Mouse (Mus musculus): ENCODE data around the gene Akr7a5. TPM values are rescaled to one million over a fixed set of nuclear protein-coding genes. Genes with fewer than 3 reads are reported as not detected.

Akr7a5 gene
- polyA plus RNA-seq, 1 experiment from 2014 or later: 58.6 TPM

GRCm38 (mm10) chr4:139305521-139305920 is 5.0 kb upstream of the Akr7a5 start:
- no peak overlapping the region for H3K9ac ChIP-seq
- peaks cover 14% of the 10 kb centered on the region for H3K4me1 ChIP-seq (replicated peaks)
- ATAC-seq (ENCODE audit: low read depth): no peak
- H3K27me3 ChIP-seq: no peaks in the 10 kb centered on the region
- no peaks in the 10 kb centered on the region for H3K9me3 ChIP-seq
- no peak overlapping the region for H3K27ac ChIP-seq (replicated peaks)
- H3K36me3 ChIP-seq: peaks cover 44% of the 10 kb centered on the region
- no peak overlapping the region for H3K4me3 ChIP-seq
- no peak overlapping the region for H3K4me2 ChIP-seq
- WGBS: 97% methylated on average over 3 of the region's 3 CpGs

GRCm38 (mm10) chr4:139307916-139308315 is 2.6 kb upstream of the Akr7a5 start:
- WGBS: 84% methylated on average over 5 of the region's 5 CpGs
- H3K9ac ChIP-seq: no peak overlapping the region
- H3K4me3 ChIP-seq: no peak overlapping the region
- no peaks in the 10 kb centered on the region for H3K9me3 ChIP-seq
- H3K36me3 ChIP-seq: peaks cover 27% of the 10 kb centered on the region
- H3K4me2 ChIP-seq: no peak overlapping the region
- H3K4me1 ChIP-seq (replicated peaks): peaks cover 26% of the 10 kb centered on the region
- no peak for ATAC-seq (ENCODE audit: low read depth)
- no peak overlapping the region for H3K27ac ChIP-seq (replicated peaks)
- H3K27me3 ChIP-seq: 0 out of 2 replicates have a peak, but pooled peaks cover 5% of the 10 kb centered on the region

GRCm38 (mm10) chr4:139309651-139310050 is 893 bp upstream of the Akr7a5 start:
- Histone ChIP-seq H3K4me2 (peak overlapping the region; percentile 92), H3K9me3 (no peaks in the 10 kb centered on the region), H3K4me3 (peak overlapping the region; percentile 82), H3K9ac (peak overlapping the region; percentile 88), H3K27me3 (0 out of 2 replicates have a peak, but pooled peaks cover 5% of the 10 kb centered on the region), H3K36me3 (peaks cover 28% of the 10 kb centered on the region), H3K4me1 (replicated peaks) (peaks cover 26% of the 10 kb centered on the region), H3K27ac (replicated peaks) (no peak overlapping the region)
- ATAC-seq (ENCODE audit: low read depth): no peak
- WGBS: 18% methylated on average over 6 of the region's 6 CpGs

- H3K4me3 ChIP-seq: peak overlapping the region; percentile 82
- peak overlapping the region; percentile 76 for H3K27ac ChIP-seq (replicated peaks)
- H3K36me3 ChIP-seq: peaks cover 30% of the 10 kb centered on the region
- peaks cover 26% of the 10 kb centered on the region for H3K4me1 ChIP-seq (replicated peaks)
- under 1% methylated on average over 52 of the region's 53 CpGs for WGBS
- H3K9ac ChIP-seq: peak overlapping the region; percentile 88
- peak; percentile 10; the same call in 1 of the 2 replicates for ATAC-seq (ENCODE audit: low read depth)
- 0 out of 2 replicates have a peak, but pooled peaks cover 5% of the 10 kb centered on the region for H3K27me3 ChIP-seq
- peak overlapping the region; percentile 92 for H3K4me2 ChIP-seq
- H3K9me3 ChIP-seq: no peaks in the 10 kb centered on the region
These were observed 556 bp downstream of the Akr7a5 start for GRCm38 (mm10) chr4:139310899-139311701.

GRCm38 (mm10) chr4:139311707-139312106 is 1.2 kb downstream of the Akr7a5 start:
- 0 out of 2 replicates have a peak, but pooled peaks cover 5% of the 10 kb centered on the region for H3K27me3 ChIP-seq
- H3K27ac ChIP-seq (replicated peaks): no peak overlapping the region
- 18% methylated on average over 14 of the region's 14 CpGs for WGBS
- peak overlapping the region; percentile 92 for H3K4me2 ChIP-seq
- peaks cover 27% of the 10 kb centered on the region for H3K36me3 ChIP-seq
- H3K9ac ChIP-seq: peak overlapping the region; percentile 88
- H3K4me3 ChIP-seq: peak overlapping the region; percentile 82
- H3K4me1 ChIP-seq (replicated peaks): peaks cover 26% of the 10 kb centered on the region
- H3K9me3 ChIP-seq: no peaks in the 10 kb centered on the region
- ATAC-seq (ENCODE audit: low read depth): no peak

- Histone ChIP-seq H3K4me1 (replicated peaks) (peaks cover 26% of the 10 kb centered on the region), H3K9ac (no peak overlapping the region), H3K36me3 (peaks cover 29% of the 10 kb centered on the region), H3K4me3 (no peak overlapping the region), H3K9me3 (no peaks in the 10 kb centered on the region), H3K4me2 (no peak overlapping the region), H3K27me3 (0 out of 2 replicates have a peak, but pooled peaks cover 5% of the 10 kb centered on the region), H3K27ac (replicated peaks) (no peak overlapping the region)
- no peak for ATAC-seq (ENCODE audit: low read depth)
- WGBS: 63% methylated on average over 4 of the region's 4 CpGs
These were observed 2.1 kb downstream of the Akr7a5 start for GRCm38 (mm10) chr4:139312632-139313031.

GRCm38 (mm10) chr4:139318449-139318848 is 7.9 kb downstream of the Akr7a5 start:
- Histone ChIP-seq H3K36me3 (peaks cover 50% of the 10 kb centered on the region), H3K4me3 (no peak overlapping the region), H3K4me2 (no peak overlapping the region), H3K27me3 (no peaks in the 10 kb centered on the region), H3K9me3 (no peaks in the 10 kb centered on the region), H3K27ac (replicated peaks) (no peak overlapping the region), H3K9ac (no peak overlapping the region), H3K4me1 (replicated peaks) (no peaks in the 10 kb centered on the region)
- 94% methylated on average over 11 of the region's 11 CpGs for WGBS
- no peak for ATAC-seq (ENCODE audit: low read depth)

- no peak overlapping the region for H3K4me2 ChIP-seq
- no peak for ATAC-seq (ENCODE audit: low read depth)
- no peaks in the 10 kb centered on the region for H3K27me3 ChIP-seq
- H3K36me3 ChIP-seq: peaks cover 44% of the 10 kb centered on the region
- H3K9ac ChIP-seq: no peak overlapping the region
- no peaks in the 10 kb centered on the region for H3K4me1 ChIP-seq (replicated peaks)
- 90% methylated on average over 4 of the region's 4 CpGs for WGBS
- no peak overlapping the region for H3K4me3 ChIP-seq
- no peaks in the 10 kb centered on the region for H3K9me3 ChIP-seq
- H3K27ac ChIP-seq (replicated peaks): no peak overlapping the region
These were observed 9.2 kb downstream of the Akr7a5 start for GRCm38 (mm10) chr4:139319740-139320139.

- Histone ChIP-seq H3K4me2 (peak overlapping the region; percentile 32), H3K9ac (no peak overlapping the region), H3K9me3 (no peaks in the 10 kb centered on the region), H3K4me3 (no peak overlapping the region), H3K4me1 (replicated peaks) (no peaks in the 10 kb centered on the region), H3K27ac (replicated peaks) (no peak overlapping the region), H3K36me3 (no peaks in the 10 kb centered on the region), H3K27me3 (no peaks in the 10 kb centered on the region; the same call in 1 of the 2 replicates)
- ATAC-seq (ENCODE audit: low read depth): no peak
- 7% methylated on average over 10 of the region's 10 CpGs for WGBS
These were observed 20.1 kb downstream of the Akr7a5 start for GRCm38 (mm10) chr4:139330605-139331004.

GRCm38 (mm10) chr4:139334631-139335295 is 24.2 kb downstream of the Akr7a5 start:
- Histone ChIP-seq H3K27ac (replicated peaks) (no peak overlapping the region), H3K4me1 (replicated peaks) (no peaks in the 10 kb centered on the region), H3K4me2 (no peak overlapping the region), H3K4me3 (no peak overlapping the region), H3K9ac (no peak overlapping the region), H3K27me3 (peaks cover 23% of the 10 kb centered on the region), H3K36me3 (no peaks in the 10 kb centered on the region), H3K9me3 (no peaks in the 10 kb centered on the region)
- ATAC-seq (ENCODE audit: low read depth): no peak
- 79% methylated on average over 6 of the region's 9 CpGs for WGBS

GRCm38 (mm10) chr4:139335507-139335906 is 25.0 kb downstream of the Akr7a5 start:
- no peaks in the 10 kb centered on the region for H3K4me1 ChIP-seq (replicated peaks)
- H3K4me3 ChIP-seq: no peak overlapping the region
- peaks cover 23% of the 10 kb centered on the region for H3K27me3 ChIP-seq
- H3K4me2 ChIP-seq: no peak overlapping the region
- H3K27ac ChIP-seq (replicated peaks): no peak overlapping the region
- H3K9me3 ChIP-seq: no peaks in the 10 kb centered on the region
- H3K9ac ChIP-seq: no peak overlapping the region
- ATAC-seq (ENCODE audit: low read depth): no peak
- no peaks in the 10 kb centered on the region for H3K36me3 ChIP-seq
- WGBS: 72% methylated on average over 7 of the region's 7 CpGs

GRCm38 (mm10) chr4:139336822-139337483 is 26.4 kb downstream of the Akr7a5 start:
- Histone ChIP-seq H3K4me2 (peak overlapping the region; percentile 38; the same call in 1 of the 2 replicates), H3K4me3 (no peak overlapping the region), H3K9ac (no peak overlapping the region), H3K4me1 (replicated peaks) (no peaks in the 10 kb centered on the region), H3K9me3 (no peaks in the 10 kb centered on the region), H3K27me3 (peaks cover 23% of the 10 kb centered on the region), H3K27ac (replicated peaks) (no peak overlapping the region), H3K36me3 (no peaks in the 10 kb centered on the region)
- no peak for ATAC-seq (ENCODE audit: low read depth)
- 27% methylated on average over 24 of the region's 24 CpGs for WGBS
